Mouse (Mus musculus) forebrain, embryonic 10.5 days (tissue): ENCODE measurements around the gene Tef. TPM values are rescaled to one million over a fixed set of nuclear protein-coding genes. Genes with fewer than 3 reads are reported as not detected.

Experiments used
- DNase-seq: peaks from one replicate; pipeline ENCODE4 v3.0.0-alpha.2; 2017; ENCODE audit warnings: low spot score; ENCODE audit errors: extremely low spot score
- H3K27ac ChIP-seq: fragments of 300-500 bp; sonication (generic); 2 replicates; pipeline ENCODE4 v1.5.1; 2016; ENCODE audit warnings: mild to moderate bottlenecking
- H3K27me3 ChIP-seq: fragments of 300-500 bp; sonication (generic); 2 replicates; pipeline ENCODE4 v1.6.1; 2016; ENCODE audit warnings: mild to moderate bottlenecking; ENCODE audit not compliant: poor library complexity, severe bottlenecking
- H3K36me3 ChIP-seq: fragments of 300-500 bp; sonication (generic); replicated peaks from 2 replicates; pipeline ENCODE4 v1.6.1; 2016; ENCODE audit warnings: mild to moderate bottlenecking, moderate library complexity
- H3K4me1 ChIP-seq: fragments of 300-500 bp; sonication (generic); 2 replicates; pipeline ENCODE4 v1.6.1; 2016
- H3K4me3 ChIP-seq: fragments of 300-500 bp; sonication (generic); 2 replicates; pipeline ENCODE4 v1.5.1; 2016; ENCODE audit warnings: mild to moderate bottlenecking, moderate library complexity
- H3K9me3 ChIP-seq: fragments of 300-500 bp; sonication (generic); 2 replicates; pipeline ENCODE4 v1.6.1; 2016; ENCODE audit warnings: mild to moderate bottlenecking, moderate library complexity
- WGBS: fragments of 180-500 bp; shearing (Covaris S2); methylation state at CpG from one replicate; pipeline ENCODE4 v1.1.7; 2016; 5-methylcytosine and 5-hydroxymethylcytosine counted together
- polyA plus RNA-seq: library from polyadenylated mRNA; unstranded; fragments of >200 nt; fragmentation: Nextera tagmentation; extraction: Ambion mirVana; gene quantifications from 2 replicates; pipeline ENCODE4 v1.2.1, GENCODE M21; 2016

Gene Tef
- polyA plus RNA-seq, 1 experiment from 2014 or later = 13.7 TPM

- Histone ChIP-seq H3K36me3 (peaks cover 60% of the 10 kb centered on the region), H3K9me3 (no peaks in the 10 kb centered on the region), H3K27me3 (no peaks in the 10 kb centered on the region), H3K4me3 (no peak overlapping the region), H3K4me1 (peaks cover 11% of the 10 kb centered on the region), H3K27ac (no peak overlapping the region)
- WGBS = 90% methylated on average over 5 of the region's 5 CpGs
- DNase-seq = no peak
Observed at GRCm38 (mm10) chr15:81847861-81848260, 45.6 kb downstream of the Tef start.

- peaks cover 65% of the 10 kb centered on the region for H3K36me3 ChIP-seq
- no peak overlapping the region for H3K27ac ChIP-seq
- H3K4me3 ChIP-seq = no peak overlapping the region
- WGBS = 53% methylated on average over 7 of the region's 7 CpGs
- DNase-seq = peak; percentile 34
- H3K27me3 ChIP-seq = no peaks in the 10 kb centered on the region
- no peaks in the 10 kb centered on the region for H3K9me3 ChIP-seq
- H3K4me1 ChIP-seq = peaks cover 11% of the 10 kb centered on the region
Observed at GRCm38 (mm10) chr15:81848301-81848700, 46.1 kb downstream of the Tef start.

GRCm38 (mm10) chr15:81849104-81849503 lies 46.9 kb downstream of the Tef start:
- peaks cover 11% of the 10 kb centered on the region for H3K4me1 ChIP-seq
- DNase-seq = no peak
- no peak overlapping the region for H3K27ac ChIP-seq
- no peak overlapping the region for H3K4me3 ChIP-seq
- H3K27me3 ChIP-seq = no peaks in the 10 kb centered on the region
- peaks cover 73% of the 10 kb centered on the region for H3K36me3 ChIP-seq
- WGBS = 86% methylated on average over 9 of the region's 9 CpGs
- no peaks in the 10 kb centered on the region for H3K9me3 ChIP-seq

- DNase-seq = no peak
- Histone ChIP-seq H3K36me3 (peaks cover 84% of the 10 kb centered on the region), H3K4me1 (peaks cover 13% of the 10 kb centered on the region), H3K4me3 (no peak overlapping the region), H3K27ac (no peak overlapping the region), H3K9me3 (no peaks in the 10 kb centered on the region), H3K27me3 (no peaks in the 10 kb centered on the region)
- 90% methylated on average over 14 of the region's 14 CpGs for WGBS
Observed at GRCm38 (mm10) chr15:81850718-81851117, 48.5 kb downstream of the Tef start.

- Histone ChIP-seq H3K9me3 (no peaks in the 10 kb centered on the region), H3K27ac (no peak overlapping the region), H3K4me3 (no peak overlapping the region), H3K36me3 (peaks cover 84% of the 10 kb centered on the region), H3K4me1 (peaks cover 15% of the 10 kb centered on the region), H3K27me3 (no peaks in the 10 kb centered on the region)
- 96% methylated on average over 15 of the region's 15 CpGs for WGBS
- DNase-seq = no peak
Observed at GRCm38 (mm10) chr15:81851375-81851774, 49.2 kb downstream of the Tef start.

GRCm38 (mm10) chr15:81852411-81853000 lies 50.3 kb downstream of the Tef start:
- Histone ChIP-seq H3K27me3 (no peaks in the 10 kb centered on the region), H3K4me1 (peaks cover 25% of the 10 kb centered on the region), H3K36me3 (peaks cover 74% of the 10 kb centered on the region), H3K4me3 (no peak overlapping the region), H3K9me3 (no peaks in the 10 kb centered on the region), H3K27ac (no peak overlapping the region)
- 94% methylated on average over 9 of the region's 9 CpGs for WGBS
- DNase-seq = no peak

GRCm38 (mm10) chr15:81853081-81853480 lies 50.9 kb downstream of the Tef start:
- no peak overlapping the region for H3K4me3 ChIP-seq
- no peaks in the 10 kb centered on the region for H3K27me3 ChIP-seq
- 92% methylated on average over 7 of the region's 7 CpGs for WGBS
- H3K4me1 ChIP-seq = peaks cover 25% of the 10 kb centered on the region
- DNase-seq = no peak
- peaks cover 69% of the 10 kb centered on the region for H3K36me3 ChIP-seq
- H3K27ac ChIP-seq = no peak overlapping the region
- no peaks in the 10 kb centered on the region for H3K9me3 ChIP-seq

GRCm38 (mm10) chr15:81856030-81856790 lies 54.0 kb downstream of the Tef start:
- no peaks in the 10 kb centered on the region for H3K27me3 ChIP-seq
- H3K4me1 ChIP-seq = peaks cover 45% of the 10 kb centered on the region
- peaks cover 40% of the 10 kb centered on the region for H3K36me3 ChIP-seq
- peak; percentile 88 for DNase-seq
- H3K9me3 ChIP-seq = no peaks in the 10 kb centered on the region
- H3K27ac ChIP-seq = peak overlapping the region; percentile 95
- under 1% methylated on average over 28 of the region's 28 CpGs for WGBS
- peak overlapping the region; percentile 96 for H3K4me3 ChIP-seq

GRCm38 (mm10) chr15:81856938-81857723 lies 54.9 kb downstream of the Tef start:
- H3K36me3 ChIP-seq = peaks cover 31% of the 10 kb centered on the region
- under 1% methylated on average over 14 of the region's 14 CpGs for WGBS
- DNase-seq = no peak

GRCm38 (mm10) chr15:81857724-81858116 lies 55.5 kb downstream of the Tef start:
- DNase-seq = no peak
- H3K36me3 ChIP-seq = peaks cover 25% of the 10 kb centered on the region
- no peaks in the 10 kb centered on the region for H3K27me3 ChIP-seq
- H3K4me3 ChIP-seq = peak overlapping the region; percentile 96
- peak overlapping the region; percentile 95 for H3K27ac ChIP-seq
- H3K9me3 ChIP-seq = no peaks in the 10 kb centered on the region
- WGBS = 0% methylated on average over 33 of the region's 33 CpGs
- H3K4me1 ChIP-seq = peaks cover 45% of the 10 kb centered on the region

More at GRCm38 (mm10) chr15:81856938-81857723, 54.9 kb downstream of the Tef start:
- Histone ChIP-seq H3K4me3 (peak overlapping the region; percentile 96), H3K27me3 (no peaks in the 10 kb centered on the region), H3K27ac (peak overlapping the region; percentile 95), H3K4me1 (peaks cover 45% of the 10 kb centered on the region), H3K9me3 (no peaks in the 10 kb centered on the region)

- peaks cover 21% of the 10 kb centered on the region for H3K36me3 ChIP-seq
- H3K27ac ChIP-seq = peak overlapping the region; percentile 95
- H3K4me1 ChIP-seq = peaks cover 45% of the 10 kb centered on the region
- H3K9me3 ChIP-seq = no peaks in the 10 kb centered on the region
- no peaks in the 10 kb centered on the region for H3K27me3 ChIP-seq
- H3K4me3 ChIP-seq = peak overlapping the region; percentile 96
- 0% methylated on average over 23 of the region's 23 CpGs for WGBS
- peak; percentile 92 for DNase-seq
Observed at GRCm38 (mm10) chr15:81858138-81858516, 55.9 kb downstream of the Tef start.

GRCm38 (mm10) chr15:81858517-81859329 lies 56.5 kb downstream of the Tef start, which contains the start of gene Tob2:
Tob2 (minus strand) TSS chr15:81858796.
- no peaks in the 10 kb centered on the region for H3K9me3 ChIP-seq
- peak; percentile 57 for DNase-seq
- H3K27ac ChIP-seq = peak within 1 kb of the TSS; percentile 95
- peaks cover 18% of the 10 kb centered on the region for H3K36me3 ChIP-seq
- WGBS = under 1% methylated on average over 44 of the region's 44 CpGs
- H3K4me3 ChIP-seq = peak within 1 kb of the TSS; percentile 96
- peaks cover 45% of the 10 kb centered on the region for H3K4me1 ChIP-seq
- no peaks in the 10 kb centered on the region for H3K27me3 ChIP-seq
